19 mouse cellular contexts compared by ENCODE assay signal in the genomic region with DNA sequence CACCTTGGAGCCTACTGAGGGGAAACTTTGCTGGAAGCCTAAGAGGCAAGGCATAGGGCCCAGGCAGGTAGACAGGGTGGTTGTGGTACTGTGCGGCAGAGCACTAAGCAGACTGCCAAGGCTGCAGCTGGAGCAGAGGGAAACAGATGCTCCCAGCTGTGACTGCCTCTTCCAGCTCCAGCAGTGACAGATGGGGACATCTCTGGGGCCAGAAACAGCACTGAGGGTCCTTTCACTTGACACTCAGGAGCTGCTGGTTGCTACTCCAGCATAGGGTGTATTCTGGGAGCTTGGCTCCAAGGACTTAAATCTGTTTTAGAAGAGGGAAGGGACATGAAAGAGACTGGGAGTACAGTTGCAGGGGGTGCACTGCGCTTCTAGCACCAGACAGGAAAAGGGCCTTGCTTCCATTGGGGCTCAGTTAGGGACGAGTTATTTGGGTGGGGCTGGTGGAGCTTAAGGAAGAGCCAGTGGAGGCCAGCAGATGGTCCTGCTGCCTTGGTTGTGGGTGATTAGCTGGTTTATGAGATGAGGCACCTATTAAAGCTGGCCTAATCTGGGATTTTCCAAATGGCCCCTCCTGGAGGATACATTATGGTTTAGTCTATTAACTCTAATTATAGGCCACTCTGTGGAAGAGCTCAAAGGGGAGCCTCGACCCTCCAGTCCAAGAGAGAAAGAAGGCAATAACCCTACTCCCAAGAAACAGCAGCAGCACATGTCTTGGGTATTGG. TPM values are rescaled to one million over a fixed set of nuclear protein-coding genes. Genes with fewer than 3 reads are reported as not detected.
DNase-seq lines count a peak whose midpoint lies in the region; ATAC-seq and TF ChIP-seq lines count a peak whose summit lies in the region.
"Had no signal": no experiment of that assay in that cellular context is flagged by ENCODE, and none has a peak within 500 bp of the region (broad histone marks: within the 10 kb centered on the region; RNA-seq: fewer than 3 reads in every experiment).

No protein-coding gene starts in this region.

- H3K4me2 ChIP-seq in forebrain, embryonic 14.5 days (ENCODE audit: low read length): no peak overlapping the region
- H3K4me2 ChIP-seq in hindbrain, postnatal 0 days (ENCODE audit: low read depth, low read length): no peak overlapping the region
- no peak overlapping the region for H3K4me2 ChIP-seq in hindbrain, embryonic 12.5 days (replicated peaks)
- no peak overlapping the region for H3K4me2 ChIP-seq in lung, embryonic 14.5 days
- H3K4me2 ChIP-seq: embryonic facial prominence, embryonic 15.5 days; neural tube, embryonic 15.5 days had no signal

- peaks cover 46% of the 10 kb centered on the region for H3K4me1 ChIP-seq in forebrain, embryonic 10.5 days
- H3K4me1 ChIP-seq in forebrain, embryonic 14.5 days (ENCODE audit: control insufficient read depth, insufficient read depth, low read length): 0 out of 2 replicates have a peak, but pooled peaks cover 5% of the 10 kb centered on the region
- peaks cover 10% of the 10 kb centered on the region for H3K4me1 ChIP-seq in hindbrain, postnatal 0 days (ENCODE audit: insufficient read depth, low read length)
- H3K4me1 ChIP-seq in hindbrain, embryonic 12.5 days: peaks cover 11% of the 10 kb centered on the region
- H3K4me1 ChIP-seq in lung, embryonic 14.5 days (ENCODE audit: insufficient read depth): peaks cover 17% of the 10 kb centered on the region

- ATAC-seq in forebrain, embryonic 14.5 days: no peak
- 0 out of 2 replicates have a peak, but pooled peaks have one; percentile 12 for ATAC-seq in hindbrain, postnatal 0 days
- no peak for ATAC-seq in hindbrain, embryonic 12.5 days (ENCODE audit: low FRiP score)
- peak; percentile 78 for ATAC-seq in lung, embryonic 14.5 days (ENCODE audit: insufficient read depth)
- ATAC-seq: forebrain, postnatal 0 days; intestine, embryonic 15.5 days had no signal

- no peaks in the 10 kb centered on the region for H3K36me3 ChIP-seq in forebrain, embryonic 10.5 days (replicated peaks)
- no peaks in the 10 kb centered on the region for H3K36me3 ChIP-seq in forebrain, embryonic 14.5 days (ENCODE audit: control insufficient read depth, insufficient read depth, low read length)
- H3K36me3 ChIP-seq in hindbrain, postnatal 0 days (ENCODE audit: insufficient read depth, low read length): no peaks in the 10 kb centered on the region
- no peaks in the 10 kb centered on the region for H3K36me3 ChIP-seq in hindbrain, embryonic 12.5 days
- H3K36me3 ChIP-seq in lung, embryonic 14.5 days (ENCODE audit: insufficient read depth): no peaks in the 10 kb centered on the region
- H3K36me3 ChIP-seq: embryonic facial prominence, embryonic 15.5 days; intestine, embryonic 15.5 days; neural tube, embryonic 15.5 days had no signal

- no peak overlapping the region for H3K4me3 ChIP-seq in forebrain, embryonic 10.5 days
- no peak overlapping the region for H3K4me3 ChIP-seq in forebrain, embryonic 14.5 days (ENCODE audit: low read depth, low read length)
- H3K4me3 ChIP-seq in hindbrain, postnatal 0 days (ENCODE audit: low read length): no peak overlapping the region
- H3K4me3 ChIP-seq in hindbrain, embryonic 12.5 days: no peak overlapping the region
- H3K4me3 ChIP-seq in lung, embryonic 14.5 days (ENCODE audit: low read depth, low read length): no peak overlapping the region
- H3K4me3 ChIP-seq: embryonic facial prominence, embryonic 15.5 days; intestine, embryonic 15.5 days; neural tube, embryonic 15.5 days had no signal

- H3K27me3 ChIP-seq in forebrain, embryonic 10.5 days (ENCODE audit: poor library complexity, severe bottlenecking): peaks cover 69% of the 10 kb centered on the region
- H3K27me3 ChIP-seq in forebrain, embryonic 14.5 days (replicated peaks; ENCODE audit: control insufficient read depth, insufficient read depth, low read length): peaks cover 4% of the 10 kb centered on the region; the same call in 1 of the 2 replicates
- 0 out of 2 replicates have a peak, but pooled peaks cover 5% of the 10 kb centered on the region for H3K27me3 ChIP-seq in hindbrain, postnatal 0 days (ENCODE audit: insufficient read depth, low read length)
- peaks cover 18% of the 10 kb centered on the region for H3K27me3 ChIP-seq in hindbrain, embryonic 12.5 days
- no peaks in the 10 kb centered on the region for H3K27me3 ChIP-seq in lung, embryonic 14.5 days (ENCODE audit: insufficient read depth, low read length)
- H3K27me3 ChIP-seq: embryonic facial prominence, embryonic 15.5 days; intestine, embryonic 15.5 days had no signal

- no peaks in the 10 kb centered on the region for H3K9me3 ChIP-seq in forebrain, embryonic 10.5 days
- H3K9me3 ChIP-seq in forebrain, embryonic 14.5 days (replicated peaks; ENCODE audit: control insufficient read depth, low read length): no peaks in the 10 kb centered on the region
- H3K9me3 ChIP-seq in hindbrain, postnatal 0 days (ENCODE audit: low read length): no peaks in the 10 kb centered on the region
- H3K9me3 ChIP-seq in hindbrain, embryonic 12.5 days (replicated peaks): no peaks in the 10 kb centered on the region
- H3K9me3 ChIP-seq in lung, embryonic 14.5 days (ENCODE audit: low read depth, low read length): no peaks in the 10 kb centered on the region
- H3K9me3 ChIP-seq: embryonic facial prominence, embryonic 15.5 days; intestine, embryonic 15.5 days; neural tube, embryonic 15.5 days had no signal

- no peak for DNase-seq in forebrain, embryonic 10.5 days (ENCODE audit: extremely low spot score, low spot score)
- no peak for DNase-seq in forebrain, embryonic 14.5 days (ENCODE audit: low spot score)
- no peak for DNase-seq in hindbrain, postnatal 0 days (ENCODE audit: low spot score)
- peak; percentile 89 for DNase-seq in lung, embryonic 14.5 days
- no peak for DNase-seq in lung, postnatal 14 days
- DNase-seq in lung, postnatal 36 days: peak; percentile 59
- DNase-seq in spleen, postnatal 14 days (ENCODE audit: low spot score in 2 of 2): no peak
- DNase-seq: adrenal gland, postnatal 10 days; forebrain, postnatal 0 days; left cerebral cortex, postnatal 4 days; thymus, postnatal 36 days had no signal

- 0 out of 2 replicates have a peak overlapping the region, but pooled peaks have one; percentile 30 for H3K27ac ChIP-seq in forebrain, embryonic 10.5 days
- H3K27ac ChIP-seq in forebrain, embryonic 14.5 days (ENCODE audit: low read depth, low read length): no peak overlapping the region
- H3K27ac ChIP-seq in hindbrain, postnatal 0 days: no peak overlapping the region
- no peak overlapping the region for H3K27ac ChIP-seq in hindbrain, embryonic 12.5 days
- H3K27ac ChIP-seq in lung, embryonic 14.5 days (ENCODE audit: low read depth): peak overlapping the region; percentile 47; the same call in 1 of the 2 replicates
- H3K27ac ChIP-seq: embryonic facial prominence, embryonic 15.5 days; intestine, embryonic 15.5 days; neural tube, embryonic 15.5 days had no signal

- TF ChIP-seq CTCF in hindbrain, postnatal 0 days (IDR thresholded peaks at IDR 0.05; ENCODE audit: low read depth): no peak
- no peak for TF ChIP-seq CTCF in lung, embryonic 14.5 days (IDR thresholded peaks at IDR 0.05; ENCODE audit: low read depth)

- no peak overlapping the region for H3K9ac ChIP-seq in forebrain, embryonic 14.5 days (ENCODE audit: low read length)
- H3K9ac ChIP-seq in hindbrain, postnatal 0 days (replicated peaks; ENCODE audit: low read length): no peak overlapping the region
- no peak overlapping the region for H3K9ac ChIP-seq in hindbrain, embryonic 12.5 days
- H3K9ac ChIP-seq in lung, embryonic 14.5 days: no peak overlapping the region
- H3K9ac ChIP-seq: embryonic facial prominence, embryonic 15.5 days; forebrain, postnatal 0 days; intestine, embryonic 15.5 days; neural tube, embryonic 15.5 days had no signal

- WGBS in forebrain, embryonic 10.5 days: 34% methylated on average over 4 of the region's 4 CpGs
- WGBS in forebrain, embryonic 14.5 days: 38% methylated on average over 4 of the region's 4 CpGs
- WGBS in hindbrain, postnatal 0 days: 49% methylated on average over 4 of the region's 4 CpGs
- WGBS in hindbrain, embryonic 12.5 days: 48% methylated on average over 4 of the region's 4 CpGs
- WGBS in lung, embryonic 14.5 days: 41% methylated on average over 4 of the region's 4 CpGs

RNA-seq across cellular contexts. Expression of a gene that starts 2.3 kb away (rescaled TPM):
- polyA plus RNA-seq in forebrain, embryonic 10.5 days (2016; fragmentation: Nextera tagmentation; extraction: Ambion mirVana): 1.8 and 2.0 TPM in 2 replicates
- polyA plus RNA-seq in forebrain, embryonic 14.5 days (2014; fragmentation: Nextera tagmentation; extraction: Ambion mirVana): 0.05 and 0.07 TPM in 2 replicates
- total RNA-seq in hindbrain, postnatal 0 days (2014; rRNA removed): 0.37 and 0.40 TPM in 2 replicates
- polyA plus RNA-seq in hindbrain, postnatal 0 days (2015; fragmentation: Nextera tagmentation; extraction: Ambion mirVana): 0.64 and 0.66 TPM in 2 replicates
- polyA plus RNA-seq in hindbrain, embryonic 12.5 days (2016; fragmentation: Nextera tagmentation; extraction: Ambion mirVana): 1.9 and 2.4 TPM in 2 replicates
- polyA plus RNA-seq in lung, embryonic 14.5 days (2014; fragmentation: Nextera tagmentation; extraction: Ambion mirVana): 5.7 and 7.0 TPM in 2 replicates
- total RNA-seq: common myeloid progenitor, adult 5-6 weeks had no signal

RNA-seq across cellular contexts. Expression of a gene that starts 21.4 kb away (rescaled TPM):
- 79.3 and 80.8 TPM in 2 replicates for polyA plus RNA-seq in forebrain, embryonic 10.5 days (2016; fragmentation: Nextera tagmentation; extraction: Ambion mirVana)
- 34.8 and 41.0 TPM in 2 replicates for polyA plus RNA-seq in forebrain, embryonic 14.5 days (2014; fragmentation: Nextera tagmentation; extraction: Ambion mirVana)
- total RNA-seq in hindbrain, postnatal 0 days (2014; rRNA removed): 62.6 and 63.9 TPM in 2 replicates
- 54.1 and 63.2 TPM in 2 replicates for polyA plus RNA-seq in hindbrain, postnatal 0 days (2015; fragmentation: Nextera tagmentation; extraction: Ambion mirVana)
- 71.4 and 82.5 TPM in 2 replicates for polyA plus RNA-seq in hindbrain, embryonic 12.5 days (2016; fragmentation: Nextera tagmentation; extraction: Ambion mirVana)
- 194 and 198 TPM in 2 replicates for polyA plus RNA-seq in lung, embryonic 14.5 days (2014; fragmentation: Nextera tagmentation; extraction: Ambion mirVana)

RNA-seq across cellular contexts. Expression of a gene that starts 29.2 kb away (rescaled TPM):
- not detected in 2 replicates for polyA plus RNA-seq in forebrain, embryonic 10.5 days (2016; fragmentation: Nextera tagmentation; extraction: Ambion mirVana)
- polyA plus RNA-seq in forebrain, embryonic 14.5 days (2014; fragmentation: Nextera tagmentation; extraction: Ambion mirVana): not detected in 2 replicates
- total RNA-seq in hindbrain, postnatal 0 days (2014; rRNA removed): not detected in 2 replicates
- polyA plus RNA-seq in hindbrain, postnatal 0 days (2015; fragmentation: Nextera tagmentation; extraction: Ambion mirVana): not detected in 2 replicates
- polyA plus RNA-seq in hindbrain, embryonic 12.5 days (2016; fragmentation: Nextera tagmentation; extraction: Ambion mirVana): not detected in 2 replicates
- not detected in 2 replicates for polyA plus RNA-seq in lung, embryonic 14.5 days (2014; fragmentation: Nextera tagmentation; extraction: Ambion mirVana)
- total RNA-seq: common myeloid progenitor, adult 5-6 weeks; forebrain, postnatal 0 days; layer of hippocampus, postnatal 14 days; left cerebral cortex, postnatal 4 days; megakaryocyte progenitor cell, adult 5-6 weeks had no signal
- polyA plus RNA-seq: embryonic facial prominence, embryonic 15.5 days; forebrain, postnatal 0 days; intestine, embryonic 15.5 days; neural tube, embryonic 15.5 days had no signal

RNA-seq across cellular contexts. Expression of a gene that starts 34.4 kb away (rescaled TPM):
- not detected in 2 replicates for polyA plus RNA-seq in forebrain, embryonic 10.5 days (2016; fragmentation: Nextera tagmentation; extraction: Ambion mirVana)
- polyA plus RNA-seq in forebrain, embryonic 14.5 days (2014; fragmentation: Nextera tagmentation; extraction: Ambion mirVana): not detected in 2 replicates
- total RNA-seq in hindbrain, postnatal 0 days (2014; rRNA removed): not detected in 2 replicates
- not detected in 2 replicates for polyA plus RNA-seq in hindbrain, postnatal 0 days (2015; fragmentation: Nextera tagmentation; extraction: Ambion mirVana)
- not detected in 2 replicates for polyA plus RNA-seq in hindbrain, embryonic 12.5 days (2016; fragmentation: Nextera tagmentation; extraction: Ambion mirVana)
- polyA plus RNA-seq in lung, embryonic 14.5 days (2014; fragmentation: Nextera tagmentation; extraction: Ambion mirVana): not detected in 2 replicates
- total RNA-seq: common myeloid progenitor, adult 5-6 weeks; forebrain, postnatal 0 days; granulocyte monocyte progenitor cell, adult 5-6 weeks; megakaryocyte progenitor cell, adult 5-6 weeks had no signal
- polyA plus RNA-seq: embryonic facial prominence, embryonic 15.5 days; forebrain, postnatal 0 days; intestine, embryonic 15.5 days; neural tube, embryonic 15.5 days had no signal

RNA-seq across cellular contexts. Expression of a gene that starts 46.4 kb away (rescaled TPM):
- polyA plus RNA-seq in forebrain, embryonic 10.5 days (2016; fragmentation: Nextera tagmentation; extraction: Ambion mirVana): 1.5 and 1.6 TPM in 2 replicates
- 4.7 and 5.6 TPM in 2 replicates for polyA plus RNA-seq in forebrain, embryonic 14.5 days (2014; fragmentation: Nextera tagmentation; extraction: Ambion mirVana)
- total RNA-seq in hindbrain, postnatal 0 days (2014; rRNA removed): 56.5 and 61.6 TPM in 2 replicates
- 4.6 and 5.0 TPM in 2 replicates for polyA plus RNA-seq in hindbrain, postnatal 0 days (2015; fragmentation: Nextera tagmentation; extraction: Ambion mirVana)
- 4.3 and 4.9 TPM in 2 replicates for polyA plus RNA-seq in hindbrain, embryonic 12.5 days (2016; fragmentation: Nextera tagmentation; extraction: Ambion mirVana)
- polyA plus RNA-seq in lung, embryonic 14.5 days (2014; fragmentation: Nextera tagmentation; extraction: Ambion mirVana): 0.11 and 0.13 TPM in 2 replicates
- total RNA-seq: common myeloid progenitor, adult 5-6 weeks; granulocyte monocyte progenitor cell, adult 5-6 weeks; megakaryocyte progenitor cell, adult 5-6 weeks had no signal

Comparison
In these comparisons a context has a peak if more than half of its experiments do, and no peak if none do; other contexts are left out.
1. DNase-seq: peak in lung, embryonic 14.5 days (single experiment) and lung, postnatal 36 days (single experiment); none in forebrain, embryonic 10.5 days (single experiment), forebrain, embryonic 14.5 days (single experiment), hindbrain, postnatal 0 days (single experiment), lung, postnatal 14 days (single experiment) and spleen, postnatal 14 days (0 of 2).
2. H3K27ac ChIP-seq: peak in forebrain, embryonic 10.5 days (single experiment) and lung, embryonic 14.5 days (single experiment); none in forebrain, embryonic 14.5 days (single experiment), hindbrain, postnatal 0 days (single experiment) and hindbrain, embryonic 12.5 days (single experiment).
3. ATAC-seq: peak in hindbrain, postnatal 0 days (single experiment) and lung, embryonic 14.5 days (single experiment); none in forebrain, embryonic 14.5 days (single experiment) and hindbrain, embryonic 12.5 days (single experiment).